Mouse (Mus musculus) hindbrain, embryonic 15.5 days (tissue): Measurements from ENCODE around the gene Bnip2. TPM values are rescaled to one million over a fixed set of nuclear protein-coding genes. Genes with fewer than 3 reads are reported as not detected.

Experiments used
- ATAC-seq: fragments of 200-750 bp; cut with Nextera tagmentation; 2 replicates; pipeline ENCODE4 v1.8.0; 2017; ENCODE audit warnings: low read depth, moderate number of reproducible peaks, moderate TSS enrichment; ENCODE audit not compliant: low FRiP score
- H3K27ac ChIP-seq: fragments of 300-500 bp; sonication (generic); replicated peaks from 2 replicates; pipeline ENCODE4 v1.5.1; 2015; ENCODE audit warnings: mild to moderate bottlenecking, inconsistent platforms
- H3K27me3 ChIP-seq: fragments of 300-500 bp; sonication (generic); 2 replicates; pipeline ENCODE4 v1.6.1; 2015; ENCODE audit warnings: control low read depth, inconsistent platforms
- H3K36me3 ChIP-seq: fragments of 300-500 bp; sonication (generic); 2 replicates; pipeline ENCODE4 v1.6.1; 2015; ENCODE audit warnings: control low read depth, inconsistent platforms
- H3K4me1 ChIP-seq: fragments of 300-500 bp; sonication (generic); replicated peaks from 2 replicates; pipeline ENCODE4 v1.6.1; 2015; ENCODE audit warnings: control low read depth, inconsistent platforms
- H3K4me2 ChIP-seq: fragments of 300-500 bp; sonication (generic); 2 replicates; pipeline ENCODE4 v1.6.1; 2015; ENCODE audit warnings: moderate library complexity, mild to moderate bottlenecking, inconsistent platforms
- H3K4me3 ChIP-seq: fragments of 300-500 bp; sonication (generic); 2 replicates; pipeline ENCODE4 v1.5.1; 2015; ENCODE audit warnings: mild to moderate bottlenecking, inconsistent platforms
- H3K9ac ChIP-seq: fragments of 300-500 bp; sonication (generic); 2 replicates; pipeline ENCODE4 v1.6.1; 2015; ENCODE audit warnings: inconsistent platforms
- H3K9me3 ChIP-seq: fragments of 300-500 bp; sonication (generic); 2 replicates; pipeline ENCODE4 v1.6.1; 2016; ENCODE audit warnings: control low read depth, inconsistent platforms
- WGBS: fragments of 180-500 bp; shearing (Covaris S2); methylation state at CpG from one replicate; pipeline ENCODE4 v1.1.7; 2015; 5-methylcytosine and 5-hydroxymethylcytosine counted together
- polyA plus RNA-seq: library from polyadenylated mRNA; unstranded; fragments of >200 nt; fragmentation: Nextera tagmentation; extraction: Ambion mirVana; gene quantifications from 2 replicates; pipeline ENCODE4 v1.2.1, GENCODE M21; 2015

The Bnip2 gene
- 70.2 and 74.6 TPM in 2 replicates for polyA plus RNA-seq

- peak within 1 kb of the TSS; percentile 91 for H3K27ac ChIP-seq
- H3K9me3 ChIP-seq, result no peaks in the 10 kb centered on the region
- peaks cover 30% of the 10 kb centered on the region for H3K4me1 ChIP-seq
- H3K9ac ChIP-seq, result peak within 1 kb of the TSS; percentile 94
- no peaks in the 10 kb centered on the region for H3K36me3 ChIP-seq
- no peaks in the 10 kb centered on the region for H3K27me3 ChIP-seq
- ATAC-seq, result peak; percentile 94
- peak within 1 kb of the TSS; percentile 91 for H3K4me3 ChIP-seq
- peak within 1 kb of the TSS; percentile 64 for H3K4me2 ChIP-seq
- WGBS, result under 1% methylated on average over 75 of the region's 76 CpGs
Observed at GRCm38 (mm10) chr9:69989303-69990121, at the start of gene Bnip2. Gene Bnip2 (plus strand): TSS chr9:69989466.

DNA sequence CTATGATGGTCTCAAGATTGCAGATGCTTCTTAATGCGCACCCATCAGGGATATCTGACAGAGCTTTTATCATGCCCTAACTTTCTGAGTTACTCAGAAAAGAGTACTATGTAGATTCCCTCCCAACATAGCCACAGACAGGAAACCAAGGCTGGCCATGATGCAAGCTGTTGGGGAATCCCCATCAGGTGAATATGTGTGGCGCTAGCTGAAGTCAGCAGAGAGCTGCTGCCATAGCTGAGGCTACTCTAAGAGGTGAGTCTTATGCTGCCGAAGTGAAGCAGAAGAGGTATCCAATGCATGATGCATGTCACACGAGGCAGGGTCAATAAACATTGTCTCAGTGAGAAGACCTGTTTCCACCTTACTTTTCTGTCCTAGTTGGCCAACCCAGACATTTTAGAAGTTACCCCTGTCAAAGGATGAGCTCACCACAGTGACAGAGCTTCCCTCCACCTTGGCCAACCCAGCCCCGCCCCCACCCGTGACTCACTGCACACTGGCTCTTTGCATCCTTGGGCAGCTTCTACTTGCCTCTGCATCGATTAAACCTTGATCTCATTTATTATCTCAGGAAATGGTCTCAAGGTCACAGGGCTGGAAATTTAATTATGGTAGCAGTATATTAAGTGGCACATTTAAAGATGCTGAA lies 48.3 kb upstream of the Bnip2 start:
- H3K27me3 ChIP-seq, result no peaks in the 10 kb centered on the region
- no peak overlapping the region for H3K9ac ChIP-seq
- H3K4me3 ChIP-seq, result no peak overlapping the region
- H3K36me3 ChIP-seq, result no peaks in the 10 kb centered on the region
- no peak overlapping the region for H3K27ac ChIP-seq
- WGBS, result 80% methylated on average over 7 of the region's 7 CpGs
- no peaks in the 10 kb centered on the region for H3K9me3 ChIP-seq
- no peak overlapping the region for H3K4me2 ChIP-seq
- H3K4me1 ChIP-seq, result no peaks in the 10 kb centered on the region
- ATAC-seq, result no peak

DNA sequence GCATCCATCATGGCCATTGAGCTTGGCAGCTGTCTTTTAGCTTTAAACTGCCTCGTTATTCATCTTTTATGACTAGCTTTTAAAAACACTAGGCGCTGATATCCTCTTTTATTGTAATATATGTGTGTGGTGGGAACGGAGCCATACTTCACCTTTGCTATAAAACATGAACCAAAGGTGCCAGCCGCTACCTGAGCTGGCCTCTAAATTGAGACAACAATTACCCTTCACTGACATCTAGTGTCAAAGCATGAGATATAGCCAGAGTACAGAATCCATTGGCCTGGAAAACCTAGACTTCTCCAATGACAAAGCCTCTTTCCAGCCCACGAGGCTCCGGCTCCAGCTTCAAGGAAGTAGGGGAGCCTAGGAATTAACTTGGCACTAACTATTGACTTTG lies 47.7 kb upstream of the Bnip2 start:
- H3K4me1 ChIP-seq, result no peaks in the 10 kb centered on the region
- H3K9ac ChIP-seq, result no peak overlapping the region
- no peak overlapping the region for H3K27ac ChIP-seq
- H3K27me3 ChIP-seq, result no peaks in the 10 kb centered on the region
- 74% methylated on average over 6 of the region's 6 CpGs for WGBS
- H3K36me3 ChIP-seq, result no peaks in the 10 kb centered on the region
- H3K4me2 ChIP-seq, result no peak overlapping the region
- no peak for ATAC-seq
- H3K9me3 ChIP-seq, result no peaks in the 10 kb centered on the region
- no peak overlapping the region for H3K4me3 ChIP-seq

DNA sequence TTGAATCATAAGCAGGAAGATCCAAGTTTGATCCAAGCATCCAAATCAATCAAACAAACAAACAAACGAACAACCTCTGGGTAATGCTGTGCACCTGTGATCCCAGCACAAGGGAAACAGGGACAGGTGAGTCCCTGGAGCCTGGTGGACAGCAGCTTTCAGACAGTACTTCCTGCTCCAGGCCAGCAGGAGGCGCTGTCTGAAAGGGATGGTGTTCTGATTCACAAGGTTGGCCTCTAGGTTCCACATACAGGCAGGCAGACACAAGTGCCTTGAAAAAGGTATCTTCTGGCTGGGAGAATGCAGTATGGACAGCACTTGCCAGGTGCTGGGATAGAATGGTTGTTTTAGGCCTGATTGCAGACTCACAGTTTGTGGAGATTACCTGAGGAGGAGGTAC lies 40.3 kb upstream of the Bnip2 start:
- ATAC-seq, result no peak
- no peak overlapping the region for H3K9ac ChIP-seq
- no peak overlapping the region for H3K4me2 ChIP-seq
- H3K4me1 ChIP-seq, result no peaks in the 10 kb centered on the region
- H3K27me3 ChIP-seq, result no peaks in the 10 kb centered on the region
- no peaks in the 10 kb centered on the region for H3K36me3 ChIP-seq
- 22% methylated on average over 2 of the region's 2 CpGs for WGBS
- H3K27ac ChIP-seq, result no peak overlapping the region
- H3K9me3 ChIP-seq, result no peaks in the 10 kb centered on the region
- H3K4me3 ChIP-seq, result no peak overlapping the region

DNA sequence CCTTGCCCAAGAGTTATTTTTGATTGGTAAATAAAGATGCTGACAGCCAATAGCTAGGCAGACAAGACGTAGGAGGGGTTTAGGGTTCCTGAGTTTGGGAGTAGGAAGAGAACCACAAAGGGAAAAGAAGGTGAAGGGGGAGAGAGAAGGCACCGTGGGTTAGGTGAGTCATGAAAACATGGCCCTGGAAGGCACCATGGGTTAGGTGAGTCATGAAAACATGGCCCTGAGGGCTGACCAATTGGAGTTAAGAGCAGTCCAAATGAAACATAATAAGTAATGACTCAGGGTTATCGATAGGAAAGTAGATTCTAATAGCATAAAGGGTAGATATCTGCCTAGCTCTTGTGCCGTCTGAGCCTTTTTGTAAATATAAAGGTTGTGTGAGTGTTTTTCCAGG lies 39.6 kb upstream of the Bnip2 start:
- no peaks in the 10 kb centered on the region for H3K4me1 ChIP-seq
- no peaks in the 10 kb centered on the region for H3K9me3 ChIP-seq
- no peak overlapping the region for H3K9ac ChIP-seq
- no peak overlapping the region for H3K4me2 ChIP-seq
- H3K27me3 ChIP-seq, result no peaks in the 10 kb centered on the region
- WGBS, result 91% methylated on average over 4 of the region's 4 CpGs
- ATAC-seq, result no peak
- no peak overlapping the region for H3K27ac ChIP-seq
- H3K36me3 ChIP-seq, result no peaks in the 10 kb centered on the region
- no peak overlapping the region for H3K4me3 ChIP-seq

GRCm38 (mm10) chr9:69961007-69961406 lies 28.3 kb upstream of the Bnip2 start:
- Histone ChIP-seq H3K36me3 (no peaks in the 10 kb centered on the region), H3K4me2 (no peak overlapping the region), H3K9me3 (no peaks in the 10 kb centered on the region), H3K4me3 (no peak overlapping the region), H3K4me1 (no peaks in the 10 kb centered on the region), H3K27ac (no peak overlapping the region), H3K27me3 (no peaks in the 10 kb centered on the region), H3K9ac (no peak overlapping the region)
- no peak for ATAC-seq
- 60% methylated on average over 6 of the region's 6 CpGs for WGBS

GRCm38 (mm10) chr9:69964370-69964769 lies 24.9 kb upstream of the Bnip2 start:
- Histone ChIP-seq H3K4me1 (no peaks in the 10 kb centered on the region), H3K9me3 (no peaks in the 10 kb centered on the region), H3K9ac (no peak overlapping the region), H3K27me3 (no peaks in the 10 kb centered on the region), H3K27ac (no peak overlapping the region), H3K36me3 (no peaks in the 10 kb centered on the region), H3K4me3 (no peak overlapping the region), H3K4me2 (no peak overlapping the region)
- ATAC-seq, result no peak
- WGBS, result 86% methylated on average over 3 of the region's 3 CpGs

- no peak for ATAC-seq
- Histone ChIP-seq H3K27me3 (no peaks in the 10 kb centered on the region), H3K9me3 (no peaks in the 10 kb centered on the region), H3K36me3 (no peaks in the 10 kb centered on the region), H3K27ac (no peak overlapping the region), H3K4me1 (peaks cover 7% of the 10 kb centered on the region), H3K4me2 (no peak overlapping the region), H3K9ac (no peak overlapping the region), H3K4me3 (no peak overlapping the region)
- 73% methylated on average over 1 of the region's 1 CpGs for WGBS
Observed at GRCm38 (mm10) chr9:69985526-69985925, 3.7 kb upstream of the Bnip2 start.

DNA sequence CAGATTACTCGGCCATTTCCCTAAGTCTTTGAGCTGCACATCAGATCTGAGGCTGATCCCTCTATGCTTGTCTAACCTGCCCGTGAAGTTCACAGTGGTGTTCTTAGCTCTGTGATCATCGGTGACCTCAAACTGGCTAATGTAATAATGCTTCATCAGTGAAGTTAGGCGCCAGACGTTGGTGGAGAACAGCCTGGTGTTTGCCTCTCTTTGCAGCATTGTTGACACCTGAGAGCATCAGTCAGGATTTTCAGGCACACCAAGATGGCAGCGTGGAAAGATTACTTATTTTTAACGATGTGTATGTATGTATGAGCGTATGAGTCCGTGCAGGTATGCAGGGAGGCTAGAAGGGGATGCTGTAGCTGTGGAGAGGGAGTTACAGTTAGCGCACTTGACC lies 3.2 kb upstream of the Bnip2 start:
- Histone ChIP-seq H3K4me3 (no peak overlapping the region), H3K9me3 (no peaks in the 10 kb centered on the region), H3K27ac (no peak overlapping the region), H3K4me2 (no peak overlapping the region), H3K4me1 (peaks cover 13% of the 10 kb centered on the region), H3K9ac (no peak overlapping the region), H3K36me3 (no peaks in the 10 kb centered on the region), H3K27me3 (no peaks in the 10 kb centered on the region)
- ATAC-seq, result no peak
- 86% methylated on average over 10 of the region's 10 CpGs for WGBS

DNA sequence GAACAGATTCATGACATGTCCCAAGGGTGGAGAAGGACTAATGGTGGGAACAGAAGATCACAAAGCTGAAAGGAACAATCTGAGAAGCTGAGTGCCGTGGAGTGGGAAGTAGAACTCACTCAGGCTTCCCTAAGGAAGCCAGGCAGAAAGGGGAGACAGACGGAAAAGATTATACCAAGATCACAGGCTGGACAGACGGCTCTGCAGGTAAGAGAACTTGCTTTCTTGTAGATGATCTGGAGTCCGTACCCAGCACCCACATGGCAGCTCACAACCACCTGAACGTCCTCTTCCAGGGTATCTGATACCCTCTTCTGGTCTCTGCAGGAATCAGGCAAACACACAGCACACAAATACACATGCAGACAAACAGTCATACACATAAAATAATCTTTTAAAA lies 2.7 kb upstream of the Bnip2 start:
- no peaks in the 10 kb centered on the region for H3K9me3 ChIP-seq
- H3K36me3 ChIP-seq, result no peaks in the 10 kb centered on the region
- H3K9ac ChIP-seq, result no peak overlapping the region
- no peak overlapping the region for H3K4me2 ChIP-seq
- no peak overlapping the region for H3K27ac ChIP-seq
- peaks cover 18% of the 10 kb centered on the region for H3K4me1 ChIP-seq
- 85% methylated on average over 5 of the region's 5 CpGs for WGBS
- no peak overlapping the region for H3K4me3 ChIP-seq
- no peaks in the 10 kb centered on the region for H3K27me3 ChIP-seq
- ATAC-seq, result no peak

DNA sequence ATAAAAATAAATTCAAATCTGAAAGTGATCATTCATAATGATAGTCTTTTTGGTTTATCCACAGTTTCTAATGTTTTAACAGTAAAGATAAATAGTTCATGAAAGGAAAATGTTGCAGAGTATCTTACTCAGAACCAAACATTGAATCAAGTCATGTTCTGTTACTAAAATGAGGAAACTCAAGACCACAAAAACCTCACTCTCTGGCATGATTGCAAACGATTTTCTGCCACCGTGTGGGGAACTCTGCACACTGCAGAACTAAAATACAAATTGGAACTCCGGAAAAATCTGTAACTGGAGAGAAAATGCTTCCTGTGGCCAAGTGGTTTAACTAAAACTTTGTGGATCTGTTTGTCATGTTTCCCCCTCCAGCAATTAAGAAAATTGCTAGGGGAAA lies 1.7 kb upstream of the Bnip2 start:
- no peaks in the 10 kb centered on the region for H3K36me3 ChIP-seq
- no peak overlapping the region for H3K4me2 ChIP-seq
- ATAC-seq, result no peak
- WGBS, result 2% methylated on average over 3 of the region's 3 CpGs
- no peak overlapping the region for H3K9ac ChIP-seq
- H3K27ac ChIP-seq, result no peak overlapping the region
- H3K4me1 ChIP-seq, result peaks cover 27% of the 10 kb centered on the region
- no peaks in the 10 kb centered on the region for H3K27me3 ChIP-seq
- H3K4me3 ChIP-seq, result no peak overlapping the region
- no peaks in the 10 kb centered on the region for H3K9me3 ChIP-seq

DNA sequence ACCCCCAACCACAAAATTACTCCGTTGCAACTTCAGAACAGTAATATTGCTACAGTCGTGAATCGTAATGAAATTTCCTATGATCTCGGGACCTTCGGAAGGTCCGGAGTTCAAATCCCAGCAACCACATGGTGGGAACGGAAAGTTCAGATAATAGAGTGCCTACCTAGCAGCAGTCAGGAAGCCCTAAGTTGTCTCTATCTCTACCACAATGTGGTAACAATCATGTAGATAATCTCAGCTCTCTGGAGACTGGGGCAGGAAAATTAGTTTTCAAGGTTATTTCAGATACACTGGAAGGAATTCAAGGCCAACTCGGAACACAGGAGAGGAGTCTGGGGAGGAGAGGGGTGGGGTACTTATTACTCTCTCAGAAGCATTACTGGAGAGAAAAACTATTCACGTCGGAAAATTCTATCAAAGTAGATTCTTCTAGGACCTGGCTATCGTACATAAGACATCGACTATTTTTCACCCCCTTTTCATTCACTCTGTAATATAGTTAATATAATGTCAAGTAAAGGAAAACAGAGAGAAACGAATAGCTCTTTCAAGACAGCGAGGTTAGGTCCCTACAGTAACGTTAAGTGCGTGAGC lies 462 bp upstream of the Bnip2 start:
- H3K9me3 ChIP-seq, result no peaks in the 10 kb centered on the region
- peaks cover 30% of the 10 kb centered on the region for H3K4me1 ChIP-seq
- ATAC-seq, result no peak; the same call in 1 of the 2 replicates
- no peaks in the 10 kb centered on the region for H3K36me3 ChIP-seq
- H3K27me3 ChIP-seq, result no peaks in the 10 kb centered on the region
- H3K9ac ChIP-seq, result peak overlapping the region; percentile 94
- peak overlapping the region; percentile 91 for H3K4me3 ChIP-seq
- H3K27ac ChIP-seq, result peak overlapping the region; percentile 91
- H3K4me2 ChIP-seq, result peak overlapping the region; percentile 64
- 40% methylated on average over 16 of the region's 16 CpGs for WGBS
